Mouse (Mus musculus) embryo, embryonic 9.5 days (tissue): ENCODE results near the gene Gm43638.
"Not testable (repeated sequence)": the region's sequence is repeated elsewhere in the genome, so short reads cannot be mapped to it uniquely, and the experiment has no call there.

Experiments used
- DNase-seq: peaks from one replicate; pipeline ENCODE4 v3.0.0-alpha.2; 2017; ENCODE audit errors: extremely low spot score

Gm43638 gene

GRCm38 (mm10) chr5:87486706-87487105 lies at the start of gene Gm43638:
Gm43638 (minus strand) TSS chr5:87486806.
- not testable (repeated sequence) for DNase-seq

- no peak for DNase-seq
Observed at GRCm38 (mm10) chr5:87535994-87536644, 49.5 kb upstream of the Gm43638 start.

GRCm38 (mm10) chr5:87532288-87532687 lies 45.7 kb upstream of the Gm43638 start:
- DNase-seq = no peak

GRCm38 (mm10) chr5:87523561-87523960 lies 37.0 kb upstream of the Gm43638 start:
- DNase-seq = not testable (repeated sequence)

GRCm38 (mm10) chr5:87505776-87506458 lies 19.3 kb upstream of the Gm43638 start:
- no peak for DNase-seq

- DNase-seq = no peak
Observed at GRCm38 (mm10) chr5:87502687-87503086, 16.1 kb upstream of the Gm43638 start.

- no peak for DNase-seq
Observed at GRCm38 (mm10) chr5:87499341-87499740, 12.7 kb upstream of the Gm43638 start.

- no peak for DNase-seq
Observed at GRCm38 (mm10) chr5:87498936-87499335, 12.3 kb upstream of the Gm43638 start.

- DNase-seq = no peak
Observed at GRCm38 (mm10) chr5:87490771-87491170, 4.2 kb upstream of the Gm43638 start, which contains the start of gene Ugt2a1. Ugt2a1 (minus strand) TSS chr5:87490871.

GRCm38 (mm10) chr5:87482160-87482559 lies 4.4 kb downstream of the Gm43638 start, which contains the start of gene Ugt2a2:
Ugt2a2 (minus strand) TSS chr5:87482260.
- no peak for DNase-seq

- no peak for DNase-seq
Observed at GRCm38 (mm10) chr5:87458810-87459209, 27.8 kb downstream of the Gm43638 start.

GRCm38 (mm10) chr5:87457701-87458100 lies 28.9 kb downstream of the Gm43638 start:
- DNase-seq = no peak

GRCm38 (mm10) chr5:87456216-87456850 lies 30.3 kb downstream of the Gm43638 start:
- no peak for DNase-seq

- DNase-seq = no peak
Observed at GRCm38 (mm10) chr5:87455519-87455918, 31.1 kb downstream of the Gm43638 start.

GRCm38 (mm10) chr5:87452514-87452913 lies 34.1 kb downstream of the Gm43638 start:
- DNase-seq = not testable (repeated sequence)

- DNase-seq = peak; percentile 31
Observed at GRCm38 (mm10) chr5:87436264-87436663, 50.3 kb downstream of the Gm43638 start.

GRCm38 (mm10) chr5:87425676-87426075 lies 60.9 kb downstream of the Gm43638 start:
- DNase-seq = no peak

- not testable (repeated sequence) for DNase-seq
Observed at GRCm38 (mm10) chr5:87424041-87424440, 62.6 kb downstream of the Gm43638 start, which contains the start of gene Ugt2b38. Ugt2b38 (minus strand) TSS chr5:87424203.
